Mouse (Mus musculus) testis, adult 2 months (tissue): ENCODE measurements at regions not wholly inside any gene's neighbourhood (a gene's known extent, or its start where the extent isn't known, plus 50 kb on each side); places are given as distances from the start of the nearest gene placed in this dataset.

ENCODE experiments used
- CTCF ChIP-seq: fragments of 200-500 bp; IDR thresholded peaks from 2 replicates; pipeline ENCODE4 v1.5.1; 2012; ENCODE audit warnings: low read depth, mild to moderate bottlenecking, inconsistent platforms, low read length, moderate library complexity; ENCODE audit not compliant: control insufficient read depth, insufficient read depth, insufficient replicate concordance
- POLR2A ChIP-seq: fragments of 200-500 bp; IDR thresholded peaks from 2 replicates; pipeline ENCODE4 v1.6.1; 2012; ENCODE audit warnings: low read depth, mild to moderate bottlenecking, inconsistent platforms, low read length, moderate library complexity; ENCODE audit not compliant: control insufficient read depth

GRCm38 (mm10) chr3:33397217-33397616 is 254.2 kb upstream of the Pex5l start:
- no peak for TF ChIP-seq POLR2A
- no peak for TF ChIP-seq CTCF
